Mouse (Mus musculus) testis, postnatal 14 days (tissue): ENCODE measurements around the gene Mtmr3.

Experiments
- DNase-seq: peaks from one replicate; pipeline ENCODE4 v3.0.0; 2021; ENCODE audit warnings: low spot score

Gene Mtmr3

DNA sequence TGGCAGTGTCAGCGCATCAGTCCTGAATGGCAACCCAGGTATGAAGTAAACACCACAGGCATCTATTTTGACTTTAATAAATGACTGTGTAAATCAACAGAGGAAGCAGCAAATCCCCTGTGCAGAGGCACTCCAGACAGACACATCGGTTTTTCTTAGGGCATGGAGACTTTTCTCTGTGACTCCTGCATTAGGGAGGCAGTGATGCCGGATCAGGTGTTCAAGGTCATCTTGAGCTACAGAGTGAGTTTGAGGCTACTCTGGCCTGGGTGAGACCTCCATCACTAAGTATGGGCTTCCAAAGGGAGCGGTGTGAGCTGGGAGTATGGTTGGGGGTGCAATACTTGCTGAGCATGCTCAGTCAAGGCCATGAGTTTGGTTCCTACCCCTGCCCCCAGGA, 130.0 kb downstream of the Mtmr3 start:
- no peak for DNase-seq

DNA sequence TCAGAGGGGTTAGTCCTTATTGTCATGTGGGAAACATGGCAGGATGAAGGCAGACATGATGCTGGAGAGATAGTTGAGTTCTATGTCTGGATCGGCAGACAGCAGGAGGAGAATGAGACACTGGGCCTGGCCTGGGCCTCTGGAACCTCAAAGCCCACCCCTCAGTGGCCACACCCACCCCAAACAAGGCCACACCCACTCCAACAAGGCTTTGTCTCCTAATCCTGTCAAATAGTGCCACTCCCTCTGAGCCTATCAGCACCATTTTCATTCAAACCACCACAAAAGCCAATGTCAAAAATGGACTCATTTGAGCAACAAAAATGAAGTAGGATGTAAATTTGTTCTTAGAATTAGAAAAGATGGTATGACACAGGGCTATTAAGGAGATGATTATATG, 130.5 kb downstream of the Mtmr3 start:
- DNase-seq, result no peak

DNA sequence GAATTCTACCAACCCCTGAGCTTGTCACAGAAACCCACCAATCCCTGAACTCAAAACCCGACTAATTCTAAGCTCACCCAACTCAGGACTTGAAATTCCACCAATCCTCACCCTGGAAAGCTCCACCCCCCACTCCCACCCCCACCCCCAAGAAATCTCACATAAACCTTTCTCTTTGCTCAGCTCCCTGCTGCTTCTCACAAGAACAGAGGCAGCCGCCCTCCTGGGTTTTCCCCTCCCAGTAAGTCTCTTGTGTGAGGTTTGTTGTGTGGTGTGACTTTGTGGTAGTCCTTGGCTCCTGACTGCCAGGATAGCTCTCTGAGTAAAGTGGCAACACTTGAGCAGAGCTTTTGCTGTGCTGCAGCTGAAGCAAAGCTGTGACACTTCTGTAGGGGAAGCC, 131.8 kb downstream of the Mtmr3 start:
- DNase-seq, result no peak

DNA sequence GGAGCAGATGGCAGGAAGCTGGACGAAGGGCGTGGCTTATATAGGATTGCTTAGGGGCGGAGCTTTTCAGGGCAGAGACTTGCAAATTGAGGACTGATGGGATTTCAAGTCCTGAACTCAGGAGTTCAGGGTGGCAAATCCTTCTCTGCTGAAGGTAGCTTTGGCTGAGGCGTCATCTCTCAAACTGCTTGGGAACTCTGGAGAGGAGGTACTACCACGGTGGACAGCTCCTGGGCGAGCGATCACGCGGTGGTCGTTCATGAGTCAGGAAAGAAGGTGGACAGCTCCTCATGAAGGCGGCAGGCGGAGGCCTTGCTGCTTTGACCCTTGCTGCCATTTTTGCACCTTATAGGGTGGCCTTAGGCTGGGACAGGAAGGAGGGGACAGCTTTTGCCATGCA, 133.5 kb downstream of the Mtmr3 start:
- peak; percentile 41 for DNase-seq

DNA sequence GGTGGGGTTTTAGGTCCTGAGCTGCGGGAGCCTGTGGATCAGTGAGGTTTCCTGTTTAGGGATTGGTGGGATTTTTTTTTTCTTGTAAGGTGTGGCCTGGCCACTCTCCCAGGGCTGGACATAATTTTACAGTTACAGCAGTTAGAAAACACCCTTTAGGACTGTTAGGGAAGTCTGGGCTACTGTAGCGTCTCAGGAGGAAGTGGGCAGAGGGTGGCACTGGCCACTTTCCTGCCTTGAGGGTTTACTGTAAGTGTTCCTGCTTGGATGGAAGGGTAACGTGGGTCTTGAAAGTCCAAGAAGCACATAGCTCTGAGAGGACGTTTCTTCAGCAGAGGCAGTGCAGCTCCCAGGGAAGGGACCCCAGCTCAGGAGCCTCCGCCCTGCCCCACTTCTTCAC, 134.0 kb downstream of the Mtmr3 start:
- DNase-seq, result no peak

DNA sequence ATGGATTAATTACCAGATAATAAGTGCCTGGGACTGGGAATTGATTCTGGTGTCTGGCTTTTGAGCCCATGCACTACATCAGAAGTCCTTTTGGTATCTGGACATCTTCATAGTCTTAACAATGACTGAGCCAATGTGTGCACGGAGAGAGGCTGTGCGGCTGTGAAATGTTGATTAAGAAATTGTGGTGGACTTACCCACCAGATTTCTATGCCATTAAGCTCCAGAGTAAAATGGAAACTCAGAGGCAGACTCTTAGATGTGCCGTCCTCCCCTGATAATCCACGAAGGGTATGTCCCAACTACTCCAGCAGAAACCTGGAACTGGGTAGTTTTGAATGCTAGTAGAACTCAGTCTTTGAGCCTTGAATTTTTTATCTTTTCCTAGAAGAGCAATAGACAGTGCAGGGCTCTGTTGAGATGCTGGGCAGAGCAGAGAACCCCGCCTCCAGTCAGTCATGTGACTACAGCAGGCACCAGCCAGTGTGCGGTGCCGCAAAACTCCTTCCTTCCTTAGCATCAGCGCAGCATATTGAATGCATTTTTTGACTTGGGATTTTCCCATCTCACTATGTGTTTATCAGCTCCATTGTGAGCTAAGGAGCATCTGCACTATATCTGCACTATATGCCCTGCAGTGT, 139.6 kb downstream of the Mtmr3 start:
- DNase-seq, result no peak

DNA sequence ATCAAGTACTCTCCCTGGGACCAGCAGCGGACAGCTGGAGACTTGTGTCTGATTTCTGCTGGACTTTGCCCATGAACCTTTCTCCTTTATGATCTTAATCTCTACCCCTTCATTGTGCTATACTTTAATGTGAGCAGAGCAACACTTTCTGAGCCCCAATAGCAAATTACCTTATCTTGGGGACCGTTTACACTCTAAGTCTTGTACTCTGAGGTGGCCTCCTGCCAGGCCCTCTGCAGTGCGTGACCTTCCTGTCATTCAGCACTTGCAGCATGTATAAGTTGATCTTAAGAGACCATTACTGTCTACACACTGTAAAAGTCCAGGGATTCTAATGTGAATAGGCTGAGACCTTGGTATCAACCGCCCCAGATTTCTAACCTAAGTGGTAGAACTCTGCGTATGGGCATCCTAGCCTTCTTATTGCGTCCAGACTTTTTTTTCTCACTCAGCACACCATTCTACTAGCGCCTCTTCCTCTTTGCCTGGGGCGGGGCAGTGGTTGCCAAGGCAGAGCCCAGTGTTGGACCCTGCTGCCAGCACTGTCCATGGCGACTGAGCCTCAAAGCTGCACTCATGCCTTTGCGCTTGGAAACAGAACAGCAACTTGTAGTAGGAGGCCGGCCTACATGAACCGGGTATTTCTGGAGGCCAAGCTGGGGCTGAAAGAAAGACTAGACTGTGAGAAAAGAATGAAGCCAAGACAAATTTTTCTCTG, 142.0 kb downstream of the Mtmr3 start:
- no peak for DNase-seq

DNA sequence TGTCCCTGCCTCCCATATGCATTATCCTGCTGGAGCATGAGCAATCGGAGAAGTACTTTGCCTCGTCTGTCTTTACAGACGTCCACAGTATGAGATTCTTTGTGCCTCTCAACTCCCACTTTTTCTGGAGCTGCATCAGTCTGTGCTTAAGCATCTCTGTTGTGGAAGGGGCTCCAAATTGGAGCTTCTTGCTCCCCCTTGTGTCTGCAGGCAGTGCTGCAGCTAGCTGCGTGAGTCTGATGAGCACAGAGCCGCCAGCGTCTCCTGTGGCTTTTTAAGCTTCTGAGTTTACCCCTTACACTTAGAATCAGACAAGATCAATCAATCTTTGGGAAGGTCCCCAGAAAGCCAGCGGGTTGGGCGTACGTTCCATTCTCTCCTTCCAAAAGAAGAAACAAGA, 143.5 kb downstream of the Mtmr3 start:
- DNase-seq, result no peak

DNA sequence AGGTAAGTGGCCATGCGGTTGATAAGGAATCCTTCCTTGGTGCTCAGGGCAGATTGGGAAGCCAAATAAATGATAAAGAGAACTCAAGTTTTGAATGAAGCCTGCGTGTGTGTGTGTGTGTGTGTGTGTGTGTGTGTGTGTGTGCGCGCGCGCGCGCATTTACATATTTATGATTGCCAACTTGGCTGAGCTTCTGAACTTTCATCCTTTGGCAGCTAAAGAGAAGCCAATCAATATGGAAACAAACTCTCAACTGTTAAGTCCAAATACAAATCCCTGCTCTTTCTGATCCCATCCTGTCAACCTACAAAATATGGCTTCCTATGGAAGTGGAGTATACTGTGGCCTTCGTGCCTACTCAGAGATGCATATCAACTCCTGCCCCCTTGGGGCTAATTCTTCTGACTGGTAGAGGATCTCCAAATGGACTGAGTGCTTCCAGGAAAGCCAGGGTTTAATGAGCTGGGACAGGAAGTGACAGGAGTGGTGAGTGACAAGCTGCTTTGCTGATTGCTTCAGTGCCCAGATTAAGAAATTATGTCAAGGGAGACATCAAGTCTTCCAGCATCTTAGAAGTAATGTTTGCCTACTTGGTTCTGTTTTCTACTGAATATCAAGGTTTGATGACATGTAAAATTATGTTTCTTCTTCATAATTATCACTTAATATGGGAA, 148.3 kb downstream of the Mtmr3 start:
- DNase-seq, result no peak

DNA sequence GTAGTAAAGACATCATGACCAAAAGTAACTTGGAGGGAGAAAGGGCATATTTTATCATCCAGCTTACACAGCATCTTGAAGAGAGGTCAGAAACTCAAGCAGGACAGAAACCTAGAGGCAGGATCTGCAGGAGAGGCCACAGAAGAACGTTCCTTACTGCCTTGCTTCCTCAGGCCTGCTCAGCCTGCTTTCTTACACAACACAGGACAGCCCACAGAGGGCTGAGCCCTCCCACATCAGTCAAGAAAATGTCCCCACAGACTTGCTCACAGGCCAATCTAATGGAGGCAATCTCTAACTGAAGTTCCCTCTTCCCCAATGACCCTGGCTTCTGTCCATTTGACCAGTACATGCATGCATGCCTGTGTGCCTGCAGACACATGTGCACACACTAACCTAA, 152.4 kb downstream of the Mtmr3 start:
- no peak for DNase-seq

DNA sequence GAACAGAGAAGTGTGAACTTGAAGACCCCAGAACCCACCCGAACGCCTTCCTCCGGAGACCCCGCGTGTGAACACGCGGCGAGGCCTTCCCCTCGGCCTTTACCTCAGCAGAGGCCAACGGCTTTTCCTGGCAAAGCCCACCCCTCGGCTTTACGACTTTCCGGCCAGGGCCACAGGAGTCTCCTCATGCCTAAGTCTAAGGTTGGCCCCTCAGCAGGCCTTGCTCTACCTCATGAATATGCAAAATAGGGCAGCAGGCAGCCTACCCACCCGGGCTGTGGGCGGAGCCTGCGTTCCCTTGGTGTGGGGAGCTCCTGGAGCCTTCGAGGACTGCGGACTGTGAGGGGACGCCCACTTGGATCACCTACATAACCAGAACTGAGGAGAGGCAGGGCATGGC, 153.7 kb downstream of the Mtmr3 start, which contains the start of gene Hormad2:
TSS of gene Hormad2 (minus strand) at position 128 of the 400 bp plus-strand sequence.
- DNase-seq, result peak; percentile 91

DNA sequence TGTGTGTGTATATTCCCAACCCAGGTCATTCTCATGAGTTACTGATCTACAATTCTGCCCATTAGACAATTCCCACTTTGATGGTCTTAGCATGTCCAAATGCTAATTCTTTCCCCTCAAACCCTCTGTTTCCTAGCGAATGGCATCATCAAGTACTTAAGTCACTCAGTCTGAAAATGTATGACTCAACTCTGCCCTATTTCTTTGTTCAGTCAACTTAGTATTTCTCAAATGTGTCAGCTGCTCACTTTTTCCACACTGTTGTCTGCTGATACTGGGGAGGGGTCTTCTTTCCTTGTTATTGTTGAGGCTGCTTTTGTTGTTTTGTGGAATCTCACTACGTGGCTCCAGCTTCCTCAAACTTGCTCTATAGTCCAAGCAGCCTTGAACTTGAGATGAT, 156.5 kb downstream of the Mtmr3 start:
- no peak for DNase-seq

DNA sequence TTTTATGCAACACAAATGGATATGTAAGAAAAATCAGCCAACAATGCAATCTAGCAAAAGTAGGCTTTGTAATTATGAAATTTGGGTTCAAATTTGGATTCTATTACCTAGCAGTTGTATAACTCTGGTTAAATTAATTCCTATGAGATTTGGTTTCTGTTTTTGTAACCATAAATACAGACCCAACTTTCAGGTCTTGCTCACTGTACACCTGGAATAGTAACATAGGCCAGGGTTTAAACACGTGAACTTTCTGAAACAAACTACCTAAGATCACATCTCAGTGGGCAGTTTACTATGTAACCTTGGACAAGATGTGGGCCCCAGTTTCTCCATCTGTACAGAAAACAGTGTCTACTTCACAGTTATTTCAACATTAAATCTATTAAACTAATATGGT, 157.3 kb downstream of the Mtmr3 start:
- no peak for DNase-seq

DNA sequence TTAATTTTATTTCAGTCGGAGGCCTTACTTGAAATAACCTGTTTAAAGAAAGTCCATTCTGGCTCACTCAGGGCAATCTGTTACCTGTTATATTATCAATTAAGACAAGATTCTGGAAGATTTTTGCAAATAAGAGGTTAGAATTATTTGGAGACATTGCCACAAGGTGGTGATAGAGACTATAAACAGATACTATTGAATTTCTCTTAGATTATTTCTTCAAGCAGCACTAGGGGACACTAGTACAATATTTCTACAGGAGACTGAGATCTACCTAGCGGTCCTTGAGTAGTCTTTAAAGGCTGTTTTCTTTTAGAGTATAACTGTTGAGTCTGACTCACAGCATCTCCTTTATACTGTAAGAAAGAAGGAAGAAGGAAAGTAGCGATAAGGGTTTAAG, 158.0 kb downstream of the Mtmr3 start:
- DNase-seq, result no peak

DNA sequence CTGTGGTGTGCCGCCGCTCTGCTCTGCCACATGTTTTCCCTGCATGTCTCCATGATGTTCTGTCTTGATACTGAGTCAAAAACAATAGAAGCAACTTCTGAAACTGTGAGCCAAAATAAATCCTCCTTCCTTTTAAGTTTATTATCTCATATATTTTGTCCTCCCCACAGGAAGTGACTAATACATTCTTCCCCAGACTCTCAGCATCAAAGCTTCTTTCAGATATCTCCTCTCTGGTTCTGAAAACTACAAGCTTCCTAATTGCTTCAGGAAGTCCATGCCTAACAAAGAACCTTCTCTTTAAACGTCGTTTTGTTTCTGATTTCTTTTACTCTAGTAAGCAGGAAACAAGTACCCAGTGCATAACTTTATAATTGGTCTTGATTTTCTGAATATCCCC, 160.2 kb downstream of the Mtmr3 start:
- DNase-seq, result no peak
